ENCODE assay signal across 8 mouse cellular contexts in genomic region chr10:75032395-75032794, GRCm38 (mm10). TPM values are rescaled to one million over a fixed set of nuclear protein-coding genes. Genes with fewer than 3 reads are reported as not detected.
A peak's percentile ranks its signal among the peaks of the same experiment; 100 is the strongest.
DNase-seq lines count a peak whose midpoint lies in the region; ATAC-seq and TF ChIP-seq lines count a peak whose summit lies in the region.
"Had no signal": no experiment of that assay in that cellular context is flagged by ENCODE, and none has a peak within 500 bp of the region (broad histone marks: within the 10 kb centered on the region; RNA-seq: fewer than 3 reads in every experiment).

Gene Rsph14, minus strand, starts transcription at chr10:75032586.

- peak; percentile 55 for ATAC-seq in hindbrain, embryonic 15.5 days (ENCODE audit: low FRiP score, low read depth)
- ATAC-seq in midbrain, postnatal 0 days (ENCODE audit: low FRiP score) = peak; percentile 50; the same call in 1 of the 2 replicates

- no peak for TF ChIP-seq POLR2A in cerebellum, adult 2 months (IDR thresholded peaks at IDR 0.05; ENCODE audit: borderline replicate concordance, insufficient read depth, low read length)

- no peak for TF ChIP-seq CTCF in cerebellum, adult 2 months (IDR thresholded peaks at IDR 0.05; ENCODE audit: borderline replicate concordance, insufficient read depth, low read depth, low read length)
- TF ChIP-seq CTCF in midbrain, postnatal 0 days (IDR thresholded peaks at IDR 0.05) = no peak

- H3K4me2 ChIP-seq in hindbrain, embryonic 15.5 days = peak within 1 kb of the TSS; percentile 49
- H3K4me2 ChIP-seq in midbrain, postnatal 0 days (ENCODE audit: low read depth, low read length, poor library complexity, severe bottlenecking) = peak within 1 kb of the TSS; percentile 42

- H3K4me1 ChIP-seq in cerebellum, adult 2 months (ENCODE audit: control insufficient read depth, insufficient read depth, low read length) = no peaks in the 10 kb centered on the region
- H3K4me1 ChIP-seq in hindbrain, embryonic 15.5 days (replicated peaks) = peaks cover 34% of the 10 kb centered on the region
- peaks cover 12% of the 10 kb centered on the region for H3K4me1 ChIP-seq in midbrain, postnatal 0 days (ENCODE audit: insufficient read depth, low read length)

- WGBS in cerebellum, adult 2 months = 13% methylated on average over 10 of the region's 10 CpGs
- WGBS in hindbrain, embryonic 15.5 days = 11% methylated on average over 10 of the region's 10 CpGs
- 12% methylated on average over 10 of the region's 10 CpGs for WGBS in midbrain, postnatal 0 days

- DNase-seq in adrenal gland, adult 18-20 months (ENCODE audit: low spot score in 2 of 2) = peak; percentile 78 to 79
- peak; percentile 68 to 75 for DNase-seq in cerebellum, adult 2 months
- DNase-seq in forelimb bud, embryonic 11.5 days (ENCODE audit: low read depth, low spot score) = peak; percentile 31
- DNase-seq in left cerebral cortex, postnatal 10 days (ENCODE audit: extremely low spot score in 1 of 2, low spot score in 2 of 2) = peak; percentile 87 to 91
- peak; percentile 96 for DNase-seq in midbrain, postnatal 0 days (ENCODE audit: low spot score)
- DNase-seq in splenic B cell, adult 2 months (ENCODE audit: low read depth, low spot score) = peak; percentile 76

- intact Hi-C loops in left cerebral cortex, postnatal 10 days (cut with DNase I) = no loop called here

- no peaks in the 10 kb centered on the region for H3K27me3 ChIP-seq in cerebellum, adult 2 months (ENCODE audit: control insufficient read depth, insufficient read depth, low read length)
- no peaks in the 10 kb centered on the region for H3K27me3 ChIP-seq in hindbrain, embryonic 15.5 days
- H3K27me3 ChIP-seq in midbrain, postnatal 0 days (ENCODE audit: insufficient read depth, low read length) = no peaks in the 10 kb centered on the region
- no peaks in the 10 kb centered on the region for H3K27me3 ChIP-seq in splenic B cell, adult 2 months (ENCODE audit: control insufficient read depth, insufficient read depth, low read length, poor library complexity, severe bottlenecking)
- H3K27me3 ChIP-seq: megakaryocyte, embryonic 14.5 days had no signal

- no peaks in the 10 kb centered on the region for H3K36me3 ChIP-seq in hindbrain, embryonic 15.5 days
- H3K36me3 ChIP-seq in midbrain, postnatal 0 days (ENCODE audit: insufficient read depth, low read length) = no peaks in the 10 kb centered on the region
- no peaks in the 10 kb centered on the region for H3K36me3 ChIP-seq in splenic B cell, adult 2 months (ENCODE audit: control insufficient read depth, insufficient read depth, low read length, poor library complexity, severe bottlenecking)

- no peak within 1 kb of the TSS for H3K4me3 ChIP-seq in cerebellum, adult 2 months (replicated peaks; ENCODE audit: insufficient read depth, low read depth, low read length)
- peak within 1 kb of the TSS; percentile 12; the same call in 1 of the 2 replicates for H3K4me3 ChIP-seq in hindbrain, embryonic 15.5 days
- no peak within 1 kb of the TSS for H3K4me3 ChIP-seq in midbrain, postnatal 0 days (ENCODE audit: low read depth, low read length)
- H3K4me3 ChIP-seq: megakaryocyte, embryonic 14.5 days had no signal

- H3K9ac ChIP-seq in hindbrain, embryonic 15.5 days = no peak within 1 kb of the TSS
- no peak within 1 kb of the TSS for H3K9ac ChIP-seq in midbrain, postnatal 0 days (replicated peaks; ENCODE audit: low read length, poor library complexity, severe bottlenecking)

- H3K9me3 ChIP-seq in hindbrain, embryonic 15.5 days = no peaks in the 10 kb centered on the region
- no peaks in the 10 kb centered on the region for H3K9me3 ChIP-seq in midbrain, postnatal 0 days (ENCODE audit: low read length)

- no peak within 1 kb of the TSS for H3K27ac ChIP-seq in cerebellum, adult 2 months (ENCODE audit: insufficient read depth, low read length)
- peak within 1 kb of the TSS; percentile 70 for H3K27ac ChIP-seq in hindbrain, embryonic 15.5 days (replicated peaks)
- peak within 1 kb of the TSS; percentile 71 for H3K27ac ChIP-seq in midbrain, postnatal 0 days (ENCODE audit: low read depth, low read length)

RNA-seq across cellular contexts. Expression of gene Rsph14, which starts in this region (rescaled TPM):
- total RNA-seq in adrenal gland, adult 18-20 months (2021) = 1 to 10 TPM in 1 of 2 experiments, not detected in 1; 1.4 TPM
- polyA plus RNA-seq in cerebellum, adult 2 months (2012; rRNA removed) = 0.43 and 0.79 TPM in 2 replicates
- polyA plus RNA-seq in hindbrain, embryonic 15.5 days (2015; fragmentation: Nextera tagmentation; extraction: Ambion mirVana) = 0.24 and 0.45 TPM in 2 replicates
- total RNA-seq in left cerebral cortex, postnatal 10 days (2021) = under 1 TPM; 0.53 to 0.64 TPM
- total RNA-seq in midbrain, postnatal 0 days (2014; rRNA removed) = 0.27 and 1.5 TPM in 2 replicates
- 0.43 and 1.2 TPM in 2 replicates for polyA plus RNA-seq in midbrain, postnatal 0 days (2015; fragmentation: Nextera tagmentation; extraction: Ambion mirVana)

Comparison
In these comparisons a context has a peak if more than half of its experiments do, and no peak if none do; other contexts are left out.
1. Peak in DNase-seq in cerebellum, adult 2 months; RNA of the gene not detected or under 1 TPM.
2. Peak in ATAC-seq, H3K4me3 ChIP-seq, H3K27ac ChIP-seq and H3K4me2 ChIP-seq in hindbrain, embryonic 15.5 days; RNA of the gene not detected or under 1 TPM.
3. Peak in DNase-seq in left cerebral cortex, postnatal 10 days; RNA of the gene not detected or under 1 TPM.
4. DNase-seq: peak in every context shown above with its lines; median percentile 96 in midbrain, postnatal 0 days; 89 in left cerebral cortex, postnatal 10 days; 78 in adrenal gland, adult 18-20 months; 76 in splenic B cell, adult 2 months; 72 in cerebellum, adult 2 months; 31 in forelimb bud, embryonic 11.5 days.